Mouse (Mus musculus): Measurements from ENCODE around the gene Add3.
"Not testable (repeated sequence)": the region's sequence is repeated elsewhere in the genome, so short reads cannot be mapped to it uniquely, and the experiment has no call there.

Gene Add3

GRCm38 (mm10) chr19:53194751-53195520 is 54.7 kb downstream of the Add3 start:
- DNase-seq: no peak

- DNase-seq: no peak
Observed at GRCm38 (mm10) chr19:53196961-53197360, 56.7 kb downstream of the Add3 start.

DNA sequence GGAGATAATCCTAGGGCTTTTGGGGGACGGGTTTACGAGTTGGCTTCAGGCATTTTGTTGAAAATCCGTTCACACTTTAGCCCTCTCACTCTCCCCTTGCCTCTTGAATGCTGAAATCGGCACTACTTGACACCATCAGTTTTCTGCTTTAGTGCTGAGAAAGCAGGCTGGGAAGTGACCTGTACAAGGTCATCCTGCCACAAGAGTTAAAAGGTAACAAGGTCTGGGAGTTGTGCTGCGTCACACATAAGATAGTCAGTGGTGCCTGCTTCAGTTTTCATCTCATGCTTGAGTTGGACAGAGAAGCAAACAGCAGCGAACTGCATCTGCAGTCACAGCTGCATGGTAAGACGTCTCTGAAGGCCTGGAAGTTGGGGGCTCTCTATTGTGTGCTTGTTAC is 57.5 kb downstream of the Add3 start:
- DNase-seq: no peak

DNA sequence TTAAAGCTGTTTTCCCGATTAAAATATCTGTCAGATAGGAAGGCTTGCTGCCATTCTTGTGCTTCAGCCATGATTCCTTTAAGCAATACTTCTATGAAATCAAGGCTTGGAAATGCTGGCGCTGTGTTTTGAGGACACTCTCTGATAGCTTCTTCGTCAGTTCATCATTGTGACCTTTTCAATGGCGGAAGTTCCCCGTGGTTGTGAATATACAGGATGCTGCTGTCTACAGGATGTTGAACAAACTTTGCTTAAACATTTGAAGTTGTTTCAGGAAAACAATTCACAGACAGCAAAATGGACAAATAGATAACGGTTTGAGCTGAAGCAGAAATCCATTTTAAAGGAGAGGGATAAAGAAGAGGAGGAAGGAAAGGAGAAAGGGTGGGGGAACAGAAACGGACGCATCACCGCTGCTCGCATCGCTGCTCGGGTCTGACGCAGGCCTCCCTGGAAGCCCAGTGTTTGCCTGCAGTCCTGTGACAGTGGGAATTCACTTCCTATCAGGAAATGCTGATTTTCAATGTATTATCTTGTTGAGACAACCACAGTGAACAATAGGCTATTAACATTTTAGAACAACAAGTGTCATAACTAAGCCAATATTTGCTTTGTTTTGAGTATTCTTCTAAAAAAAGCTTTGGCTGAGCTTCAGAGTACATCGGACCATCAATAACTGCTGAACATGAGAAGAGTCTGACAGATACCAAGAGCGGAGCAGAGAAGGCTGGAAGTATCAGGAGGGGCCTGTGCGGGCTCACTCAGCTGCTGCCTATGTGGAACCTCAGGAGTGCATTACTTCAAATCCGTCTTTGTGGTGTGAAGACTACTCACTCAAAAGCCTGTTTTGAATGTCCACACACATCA is 58.7 kb downstream of the Add3 start:
- no peak for DNase-seq

DNA sequence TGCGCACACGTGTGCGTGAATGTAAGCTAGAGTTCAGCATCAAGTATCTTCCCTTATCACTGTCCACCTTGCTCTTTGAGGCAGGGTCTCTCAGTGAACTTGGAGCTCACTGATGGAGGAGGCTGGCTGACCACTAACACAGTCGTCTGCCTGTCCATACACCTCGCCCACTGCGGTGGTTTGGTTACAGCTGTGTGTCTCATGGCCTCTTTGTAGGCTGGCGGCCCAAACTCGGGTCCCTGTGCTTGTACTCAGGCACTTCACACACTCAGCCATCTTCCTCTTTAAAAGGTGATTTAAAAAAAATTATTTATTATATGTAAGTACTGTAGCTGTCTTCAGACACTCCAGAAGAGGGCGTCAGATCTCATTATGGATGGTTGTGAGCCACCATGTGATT is 59.5 kb downstream of the Add3 start:
- no peak for DNase-seq

DNA sequence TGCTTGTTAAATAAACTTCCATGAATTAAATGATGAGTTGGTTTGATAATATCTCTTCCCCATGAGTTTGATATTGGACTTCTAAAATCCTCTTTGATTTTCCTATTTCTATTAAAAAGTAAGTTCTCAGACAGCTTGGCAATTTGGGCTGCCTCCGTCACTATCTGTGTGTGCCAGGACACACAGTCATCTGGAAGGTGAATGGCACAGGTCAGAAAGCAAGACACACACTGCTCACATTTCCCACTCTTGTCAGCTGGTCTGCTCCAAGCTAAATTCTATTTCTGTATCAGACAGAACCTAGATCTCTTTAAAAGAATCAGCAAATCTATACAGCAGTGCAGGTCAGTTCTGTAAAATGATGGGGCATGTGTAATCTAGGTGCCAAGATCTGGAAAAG is 61.9 kb downstream of the Add3 start:
- no peak for DNase-seq

- DNase-seq: no peak
Observed at GRCm38 (mm10) chr19:53206986-53207385, 66.7 kb downstream of the Add3 start.

GRCm38 (mm10) chr19:53208830-53209229 is 68.6 kb downstream of the Add3 start:
- no peak for DNase-seq

- DNase-seq: no peak
Observed at GRCm38 (mm10) chr19:53210251-53210650, 70.0 kb downstream of the Add3 start.

GRCm38 (mm10) chr19:53215352-53215751 is 75.1 kb downstream of the Add3 start:
- no peak for DNase-seq

- DNase-seq: no peak
Observed at GRCm38 (mm10) chr19:53216761-53217538, 76.7 kb downstream of the Add3 start.

DNA sequence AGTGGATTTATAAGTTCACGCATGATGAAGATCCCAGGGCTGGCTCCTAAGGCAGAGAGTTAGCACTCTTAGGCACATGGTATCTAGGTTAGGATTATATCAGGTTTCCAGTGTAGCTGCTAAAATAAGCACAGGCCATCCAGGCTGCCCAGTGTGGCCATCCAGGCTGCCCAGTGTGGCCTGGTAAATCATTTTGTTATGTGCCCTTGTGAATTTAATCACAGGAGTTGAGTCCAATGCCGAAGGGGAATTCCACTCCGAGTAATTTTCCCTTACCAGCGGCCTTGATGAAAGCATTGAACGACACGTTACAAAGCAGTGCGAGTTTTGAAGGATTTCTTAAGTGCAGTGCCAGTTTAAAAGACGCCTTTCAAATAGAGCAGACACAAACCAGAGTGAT is 77.6 kb downstream of the Add3 start:
- DNase-seq: no peak

GRCm38 (mm10) chr19:53219305-53219704 is 79.1 kb downstream of the Add3 start:
- no peak for DNase-seq

GRCm38 (mm10) chr19:53221186-53221585 is 80.9 kb downstream of the Add3 start:
- DNase-seq: no peak

DNA sequence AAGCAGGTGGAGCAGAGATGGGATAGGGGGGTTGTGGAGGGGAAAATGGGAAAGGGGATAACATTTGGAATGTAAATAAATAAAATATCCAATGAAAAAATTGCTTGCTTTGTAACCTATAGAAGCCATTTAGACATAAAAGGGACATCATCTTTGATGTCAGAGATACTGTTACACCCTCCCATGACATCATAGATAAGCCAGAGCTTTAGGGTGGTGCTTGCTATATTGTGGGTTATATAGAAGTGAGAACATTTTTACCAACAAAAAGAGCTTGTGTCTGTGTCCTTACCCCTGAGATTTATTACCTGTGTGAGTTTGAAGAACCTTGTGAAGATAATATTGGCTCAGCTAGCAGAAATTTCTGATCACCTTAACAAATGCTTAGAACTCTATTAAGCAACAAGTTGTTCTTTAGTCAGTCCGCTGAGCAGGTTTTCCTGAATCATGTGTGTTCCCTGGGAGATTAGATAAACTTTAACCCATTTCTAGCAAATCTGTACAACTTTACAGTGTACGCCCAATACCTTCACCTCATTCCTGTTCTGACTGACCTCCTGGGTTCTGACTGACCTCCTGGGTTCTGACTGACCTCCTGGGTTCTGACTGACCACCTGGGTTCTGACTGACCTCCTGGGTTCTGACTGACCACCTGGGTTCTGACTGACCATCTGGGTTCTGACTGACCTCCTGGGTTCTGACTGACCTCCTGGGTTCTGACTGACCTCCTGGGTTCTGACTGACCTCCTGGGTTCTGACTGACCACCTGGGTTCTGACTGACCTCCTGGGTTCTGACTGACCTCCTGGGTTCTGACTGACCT is 85.2 kb downstream of the Add3 start:
- not testable (repeated sequence) for DNase-seq

DNA sequence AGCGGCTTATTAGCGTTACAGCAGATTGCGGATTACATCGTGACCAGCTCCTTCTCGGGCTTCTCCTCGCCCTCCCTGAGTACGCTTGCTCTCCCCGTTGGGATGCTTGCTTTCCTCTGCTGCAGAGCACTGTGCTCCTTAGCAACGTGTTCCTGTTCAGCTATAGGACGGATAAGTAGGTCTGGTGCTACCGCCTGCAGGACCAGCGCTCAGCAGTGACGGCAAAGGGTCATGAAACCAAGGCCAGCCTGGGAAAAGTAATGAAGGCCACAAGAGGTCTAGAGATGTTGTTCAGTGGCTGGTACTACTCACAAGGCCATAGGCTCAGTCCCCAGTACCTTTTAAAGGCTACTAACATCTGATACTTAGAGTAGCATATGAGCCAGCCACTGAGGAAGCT is 86.4 kb downstream of the Add3 start:
- no peak for DNase-seq

DNA sequence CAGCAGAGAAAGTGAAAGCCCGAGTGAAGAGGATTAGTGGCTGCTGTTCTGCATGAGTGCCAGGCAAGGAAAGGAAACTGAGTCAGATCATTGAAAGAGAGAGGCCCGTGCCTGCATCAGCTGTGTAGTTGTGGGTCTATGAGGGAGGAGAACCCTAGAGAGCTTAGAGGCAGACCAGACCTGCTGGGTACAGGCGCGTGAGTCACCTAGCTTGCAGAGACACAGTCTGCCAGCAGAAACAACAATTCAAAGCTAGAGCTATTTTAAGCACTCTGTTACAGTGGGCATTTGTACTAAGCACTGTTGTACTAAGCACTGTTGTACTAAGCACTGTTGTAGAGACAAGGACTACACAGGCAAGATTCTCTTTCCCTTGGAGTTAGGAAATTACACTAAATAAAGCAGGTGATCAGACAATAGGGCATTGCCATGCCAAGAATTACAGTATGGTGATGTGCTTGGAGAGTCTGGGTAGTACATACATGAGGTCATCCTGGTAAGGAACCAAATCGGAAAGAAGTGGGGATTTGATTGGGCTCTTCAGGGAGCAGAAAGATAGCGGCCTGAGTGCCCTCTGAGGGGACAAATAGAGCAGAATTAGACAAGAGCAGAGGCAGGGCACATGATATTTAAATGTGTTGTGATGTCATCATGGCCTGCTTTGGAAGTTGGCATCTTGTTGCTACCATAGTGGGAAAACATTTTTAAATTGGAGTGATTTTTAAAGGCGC is 88.0 kb downstream of the Add3 start:
- DNase-seq: peak; percentile 43

DNA sequence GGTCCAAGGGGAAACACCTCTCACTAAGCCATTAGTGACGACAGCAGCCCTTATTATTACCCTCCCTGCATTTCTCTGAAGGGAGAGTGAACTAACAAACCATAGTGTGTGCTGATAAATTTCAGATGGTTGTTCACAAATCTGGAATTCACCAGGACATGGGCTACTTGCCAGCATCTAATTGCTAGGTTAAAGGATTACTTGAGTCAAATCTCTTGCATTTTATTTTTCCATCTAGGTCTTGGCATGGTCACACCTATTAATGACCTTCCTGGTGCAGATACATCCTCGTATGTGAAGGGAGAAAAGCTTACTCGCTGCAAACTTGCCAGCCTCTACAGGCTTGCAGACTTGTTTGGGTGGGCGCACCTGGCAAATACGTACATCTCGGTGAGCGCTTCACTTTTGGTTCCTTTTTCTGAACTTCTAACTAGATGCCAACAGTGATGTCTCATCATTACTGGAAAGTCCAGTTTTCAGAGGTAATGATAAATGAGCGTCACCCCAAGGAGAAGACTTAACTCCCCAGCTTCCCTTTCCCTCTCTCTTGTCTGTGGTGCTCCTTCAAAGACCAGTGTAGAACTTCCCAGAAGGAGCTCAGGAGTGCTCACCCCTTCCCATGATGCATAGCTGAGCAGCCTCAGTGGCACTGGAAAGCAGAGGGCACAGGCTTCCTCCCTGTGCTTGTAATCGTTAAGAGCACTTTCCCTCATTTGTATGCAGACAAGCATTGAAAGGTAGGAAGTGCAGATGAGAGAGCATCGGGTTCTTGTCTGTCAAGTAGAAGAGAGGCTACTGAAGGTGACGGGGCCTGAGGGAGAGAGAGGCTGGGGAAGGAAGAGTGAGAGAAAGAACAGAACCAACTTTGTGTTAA is 90.9 kb downstream of the Add3 start:
- DNase-seq: no peak

DNA sequence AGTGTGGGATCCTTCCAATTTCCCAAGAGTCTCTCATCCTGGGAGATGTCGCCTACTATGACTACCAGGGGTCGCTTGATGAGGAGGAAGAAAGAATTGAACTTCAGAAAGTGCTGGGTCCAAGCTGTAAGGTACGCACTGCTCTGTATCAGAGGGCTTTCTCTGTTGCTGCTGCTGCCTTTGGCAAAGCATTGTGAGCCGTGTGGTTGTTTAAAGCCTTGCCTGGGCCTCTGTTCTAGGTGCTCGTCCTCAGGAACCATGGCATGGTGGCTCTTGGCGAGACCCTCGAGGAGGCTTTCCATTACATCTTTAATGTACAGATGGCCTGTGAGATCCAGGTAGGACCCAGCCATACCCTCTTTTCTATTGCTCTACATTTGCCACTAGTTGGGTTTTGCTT is 93.3 kb downstream of the Add3 start:
- DNase-seq: no peak

GRCm38 (mm10) chr19:53241806-53242205 is 101.6 kb downstream of the Add3 start:
- DNase-seq: no peak

DNA sequence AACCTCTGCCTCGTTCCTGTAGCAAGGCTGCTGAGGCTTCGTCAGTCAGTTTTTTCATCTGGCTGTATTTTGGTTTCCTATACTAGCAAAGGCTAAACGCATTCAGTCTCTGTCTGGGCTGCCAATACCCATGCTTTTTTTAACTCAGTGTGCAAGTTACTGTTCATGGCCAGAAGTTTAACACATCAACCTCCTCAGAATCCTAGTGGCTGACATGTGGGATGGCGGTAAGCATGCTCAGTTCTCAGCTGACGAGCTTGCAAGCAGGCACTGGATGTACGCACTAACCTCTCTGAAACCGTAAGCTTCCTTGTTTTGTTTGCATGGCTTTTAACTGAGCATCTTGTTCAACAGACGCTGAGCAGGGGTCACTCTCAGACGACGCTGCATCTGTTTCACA is 103.7 kb downstream of the Add3 start:
- peak; percentile 16 for DNase-seq

All from right cerebral cortex, postnatal 25 days (tissue).